Mouse (Mus musculus) G1E (cell line): ENCODE data around the gene Mgat2. TPM values are rescaled to one million over a fixed set of nuclear protein-coding genes. Genes with fewer than 3 reads are reported as not detected.
A peak's percentile ranks its signal among the peaks of the same experiment; 100 is the strongest.

Experiments used
- ATAC-seq: 2 replicates; pipeline ENCODE4 v1.8.0; 2016; ENCODE audit warnings: mild to moderate bottlenecking; ENCODE audit not compliant: insufficient number of reproducible peaks, poor library complexity, low FRiP score, severe bottlenecking; ENCODE audit errors: extremely low read depth
- DNase-seq: peaks from one replicate; pipeline ENCODE4 v3.0.0; 2012; ENCODE audit warnings: low spot score
- H3K27me3 ChIP-seq: 2 replicates; pipeline ENCODE4 v1.6.1; 2012; ENCODE audit warnings: mild to moderate bottlenecking, low read length, inconsistent platforms; ENCODE audit not compliant: insufficient read depth
- H3K36me3 ChIP-seq: replicated peaks from 2 replicates; pipeline ENCODE3; 2012; ENCODE audit warnings: mild to moderate bottlenecking, inconsistent platforms
- H3K4me1 ChIP-seq: 2 replicates; pipeline ENCODE4 v1.6.1; 2012; ENCODE audit warnings: low read depth, low read length, inconsistent platforms, mixed read lengths; ENCODE audit not compliant: insufficient read depth
- H3K4me3 ChIP-seq: 2 replicates; pipeline ENCODE4 v1.5.1; 2012; ENCODE audit warnings: low read depth, mild to moderate bottlenecking, inconsistent platforms, low read length, moderate library complexity, mixed read lengths
- H3K9me3 ChIP-seq: replicated peaks from 2 replicates; pipeline ENCODE4 v1.6.1; 2012; ENCODE audit warnings: inconsistent platforms
- CTCF ChIP-seq: IDR thresholded peaks from 2 replicates; pipeline ENCODE4 v1.5.1; 2012; ENCODE audit warnings: low read depth, low read length, inconsistent platforms, mixed read lengths
- GATA1 ChIP-seq: IDR thresholded peaks from 2 replicates; pipeline ENCODE4 v1.6.1; 2012; ENCODE audit warnings: borderline replicate concordance, low read length, inconsistent platforms, mixed read lengths
- GATA2 ChIP-seq: IDR thresholded peaks from 2 replicates; pipeline ENCODE4 v1.6.1; 2012; ENCODE audit warnings: low read depth, low read length, inconsistent platforms, borderline replicate concordance
- POLR2AphosphoS5 ChIP-seq: IDR thresholded peaks from 2 replicates; pipeline ENCODE4 v1.6.1; 2012; ENCODE audit warnings: low read depth, low read length, inconsistent platforms; ENCODE audit not compliant: insufficient replicate concordance
- TAL1 ChIP-seq: conservative IDR thresholded peaks from 2 replicates; pipeline ENCODE4 v1.6.1; 2012; ENCODE audit warnings: low read depth, low read length, inconsistent platforms, mixed read lengths
- polyA plus RNA-seq: library from polyadenylated mRNA; stranded (reverse); fragments of >175 nt; gene quantifications from 2 replicates; pipeline ENCODE4 v1.2.3, GENCODE M21; 2012
- total RNA-seq, 2 experiments: library from RNA; stranded (forward) in 1 of 2; stranded (reverse) in 1 of 2; fragments of 200-1000 nt in 1 of 2; fragments of >200 nt in 1 of 2; fragmentation: Nextera tagmentation in 1 of 2; gene quantifications; 2 replicates each; pipeline ENCODE4 v1.2.3; 2014 to 2017

The Mgat2 gene
- total and polyA plus RNA-seq, 3 experiments = 50.7 to 118 (median 112) TPM

DNA sequence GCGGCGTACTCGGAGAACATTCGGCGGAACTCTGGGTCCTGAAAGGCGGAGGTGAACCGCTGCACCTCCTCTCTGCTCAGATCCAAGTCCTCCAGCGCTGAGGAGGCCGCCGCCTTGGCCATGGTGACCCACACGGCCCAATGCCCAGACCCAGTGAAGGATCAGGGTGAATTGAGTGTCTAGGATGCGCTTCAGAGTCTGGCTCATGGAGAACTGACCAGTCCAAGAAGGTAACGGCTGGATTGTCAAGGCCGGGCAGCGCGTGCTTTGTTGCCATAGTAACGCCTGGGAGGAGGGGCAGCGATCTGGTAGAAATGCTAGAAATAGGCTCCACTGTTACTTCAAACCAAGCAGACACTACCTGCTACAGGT, 14.2 kb downstream of the Mgat2 start, which contains the start of gene Dnaaf2:
Dnaaf2 (minus strand) TSS at position 266 of the 372 bp plus-strand sequence.
- peaks cover 39% of the 10 kb centered on the region for H3K4me1 ChIP-seq
- H3K4me3 ChIP-seq = peak within 1 kb of the TSS; percentile 100
- no peaks in the 10 kb centered on the region for H3K27me3 ChIP-seq
- TF ChIP-seq TAL1 (no peak), GATA2 (no peak), POLR2AphosphoS5 (no peak), CTCF (no peak), GATA1 (no peak)
- DNase-seq = peak; percentile 40
- no peaks in the 10 kb centered on the region for H3K9me3 ChIP-seq
- ATAC-seq = peak; percentile 58
- H3K36me3 ChIP-seq = peaks cover 54% of the 10 kb centered on the region

DNA sequence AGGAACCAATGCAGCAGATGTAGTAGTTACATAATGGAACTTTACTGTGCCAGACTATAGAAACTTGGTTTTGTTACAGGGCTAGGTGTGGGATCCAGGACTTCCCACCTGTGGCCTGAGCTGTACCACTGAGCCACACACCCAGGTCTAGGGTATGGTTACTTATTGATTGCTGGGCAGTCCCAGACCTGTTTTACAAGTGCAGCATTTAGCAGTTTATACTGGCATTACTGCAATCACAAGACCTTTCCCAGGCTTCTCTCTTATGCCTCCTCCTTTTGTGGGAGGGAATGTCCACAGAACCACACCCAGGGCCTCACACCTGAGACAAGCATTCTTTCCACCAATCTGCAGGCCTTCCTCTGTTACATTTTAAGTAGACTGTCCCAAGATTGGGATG, 15.0 kb downstream of the Mgat2 start:
- peaks cover 41% of the 10 kb centered on the region for H3K4me1 ChIP-seq
- ATAC-seq = no peak
- no peak for DNase-seq
- H3K4me3 ChIP-seq = peak overlapping the region; percentile 100; the same call in 1 of the 2 replicates
- peaks cover 57% of the 10 kb centered on the region for H3K36me3 ChIP-seq
- TF ChIP-seq CTCF (no peak), TAL1 (no peak), GATA2 (no peak), GATA1 (no peak), POLR2AphosphoS5 (no peak)
- H3K9me3 ChIP-seq = no peaks in the 10 kb centered on the region
- no peaks in the 10 kb centered on the region for H3K27me3 ChIP-seq

DNA sequence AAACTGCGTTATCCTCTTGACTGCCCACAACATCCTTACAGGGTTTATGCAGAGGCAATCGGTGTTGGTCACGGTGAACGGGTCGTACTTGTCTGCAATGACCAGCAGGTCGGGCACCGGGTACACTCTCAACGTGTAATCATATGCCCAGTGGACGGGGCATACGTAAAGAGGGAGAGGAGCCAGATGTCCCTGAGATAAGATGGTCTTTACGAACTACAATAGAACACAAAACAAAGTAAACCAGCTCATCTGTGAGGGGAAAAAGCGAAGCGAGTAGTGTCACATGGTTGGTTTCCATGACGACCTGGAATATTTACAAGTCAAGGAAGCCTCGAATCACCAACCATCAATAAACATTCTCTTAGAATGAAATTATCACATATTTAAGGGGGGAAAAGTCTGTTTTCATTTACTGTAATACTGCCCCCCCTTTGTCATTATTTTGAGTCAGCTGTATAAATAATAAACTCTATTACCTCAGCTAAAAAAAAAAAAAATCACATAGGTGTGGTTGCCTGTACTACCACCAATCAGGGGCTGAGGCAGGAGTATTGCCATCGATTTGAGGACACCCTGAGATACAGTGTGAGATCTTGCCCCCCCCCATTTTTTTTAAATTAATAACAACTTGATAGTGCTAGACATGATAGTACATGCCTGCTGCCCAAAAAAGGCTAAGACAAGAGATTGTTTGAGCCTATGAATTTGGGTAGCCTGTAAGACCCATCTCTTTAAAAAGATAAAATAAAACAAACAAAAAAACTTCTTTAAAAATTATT, 20.3 kb downstream of the Mgat2 start, which contains the start of gene Gm49384:
Gm49384 (minus strand) TSS at position 216 of the 782 bp plus-strand sequence.
- no peaks in the 10 kb centered on the region for H3K9me3 ChIP-seq
- no peak for ATAC-seq
- H3K4me3 ChIP-seq = no peak within 1 kb of the TSS
- H3K4me1 ChIP-seq = peaks cover 31% of the 10 kb centered on the region
- no peaks in the 10 kb centered on the region for H3K27me3 ChIP-seq
- TF ChIP-seq POLR2AphosphoS5 = no peak
- no peak for TF ChIP-seq GATA1
- TF ChIP-seq TAL1 = no peak
- no peak for DNase-seq
- H3K36me3 ChIP-seq = peaks cover 81% of the 10 kb centered on the region

DNA sequence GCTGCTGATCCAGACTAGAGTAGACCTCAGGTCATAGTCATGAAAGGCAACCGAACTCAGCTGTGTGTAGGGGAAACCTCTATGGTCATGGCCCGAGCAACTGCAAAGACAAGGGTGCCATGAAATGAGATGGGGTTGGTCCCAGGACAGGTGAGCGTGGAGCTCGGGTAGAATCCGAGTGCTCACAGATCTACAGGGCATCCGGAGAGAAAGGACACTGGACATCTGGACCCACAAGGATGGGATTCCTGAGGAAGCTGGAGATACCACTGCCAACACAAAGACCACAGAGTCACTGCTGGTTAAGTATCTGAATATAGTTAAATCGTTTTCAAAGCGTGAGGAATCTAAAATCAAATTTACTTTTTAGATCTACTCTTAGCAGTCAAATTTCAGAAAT, 23.4 kb downstream of the Mgat2 start:
- peaks cover 20% of the 10 kb centered on the region for H3K4me1 ChIP-seq
- DNase-seq = no peak
- H3K36me3 ChIP-seq = peaks cover 86% of the 10 kb centered on the region
- ATAC-seq = no peak
- no peak overlapping the region for H3K4me3 ChIP-seq
- H3K9me3 ChIP-seq = no peaks in the 10 kb centered on the region
- no peak for TF ChIP-seq GATA1
- no peak for TF ChIP-seq CTCF
- no peaks in the 10 kb centered on the region for H3K27me3 ChIP-seq

DNA sequence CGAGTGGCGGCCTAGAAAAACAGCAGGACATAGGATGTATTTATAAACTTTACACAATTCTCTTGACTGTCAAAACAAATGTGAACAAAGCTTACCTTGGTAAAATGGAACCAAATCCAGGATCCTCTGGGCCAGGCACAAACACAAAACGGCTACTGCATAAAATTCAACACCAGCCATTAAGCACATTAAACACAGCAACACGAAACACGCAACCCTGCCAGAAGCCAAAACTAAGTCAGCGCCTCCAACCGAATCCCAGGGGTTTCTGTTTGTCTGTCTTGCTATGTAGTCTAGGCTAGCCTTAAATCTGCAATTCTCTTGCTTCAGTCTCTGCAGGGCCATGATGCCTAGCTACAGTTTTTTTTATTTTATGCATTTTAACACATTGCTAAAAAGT, 24.0 kb downstream of the Mgat2 start:
- TF ChIP-seq TAL1 (no peak), GATA1 (no peak), GATA2 (no peak), CTCF (no peak), POLR2AphosphoS5 (no peak)
- peaks cover 17% of the 10 kb centered on the region for H3K4me1 ChIP-seq
- H3K27me3 ChIP-seq = no peaks in the 10 kb centered on the region
- peaks cover 85% of the 10 kb centered on the region for H3K36me3 ChIP-seq
- H3K4me3 ChIP-seq = no peak overlapping the region
- no peaks in the 10 kb centered on the region for H3K9me3 ChIP-seq
- DNase-seq (no peak), ATAC-seq (no peak)

DNA sequence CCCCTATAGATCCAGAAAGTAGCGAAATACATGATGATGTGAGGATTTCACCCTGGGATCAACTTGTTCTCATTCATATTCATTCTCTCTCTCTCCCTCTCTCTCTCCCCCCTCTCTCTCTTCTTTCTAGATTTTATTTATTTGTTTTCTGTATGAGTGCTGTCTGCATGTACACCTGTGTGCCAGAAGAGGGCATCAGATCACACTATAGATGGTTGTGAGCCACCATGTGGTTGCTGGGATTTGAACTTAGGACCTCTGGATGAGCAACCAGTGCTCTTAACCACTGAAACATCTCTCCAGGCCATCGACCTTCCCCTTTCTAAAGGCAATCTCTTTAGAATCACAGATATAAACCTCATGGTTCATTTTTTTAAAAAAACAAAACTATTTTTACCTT, 24.6 kb downstream of the Mgat2 start:
- TF ChIP-seq POLR2AphosphoS5 = no peak
- no peak for TF ChIP-seq GATA1
- no peak for TF ChIP-seq TAL1
- no peak for TF ChIP-seq GATA2
- no peak for TF ChIP-seq CTCF
- DNase-seq (no peak), ATAC-seq (no peak)
- no peaks in the 10 kb centered on the region for H3K9me3 ChIP-seq
- H3K4me3 ChIP-seq = no peak overlapping the region
- peaks cover 14% of the 10 kb centered on the region for H3K4me1 ChIP-seq
- H3K27me3 ChIP-seq = no peaks in the 10 kb centered on the region
- H3K36me3 ChIP-seq = peaks cover 84% of the 10 kb centered on the region
